Mouse (Mus musculus) large intestine, adult 2 months (tissue): ENCODE measurements at regions not wholly inside any gene's neighbourhood (a gene's known extent, or its start where the extent isn't known, plus 50 kb on each side); places are given as distances from the start of the nearest gene placed in this dataset.
"Not testable (repeated sequence)": the region's sequence is repeated elsewhere in the genome, so short reads cannot be mapped to it uniquely, and the experiment has no call there.

ENCODE experiments used
- DNase-seq: peaks from one replicate; pipeline ENCODE4 v3.0.0-alpha.2; 2012; ENCODE audit warnings: low read depth, low spot score
- WGBS: fragments of 180-500 bp; shearing (Covaris S2); methylation state at CpG from one replicate; pipeline ENCODE4 v1.1.7; 2018; 5-methylcytosine and 5-hydroxymethylcytosine counted together

- DNase-seq = no peak
- WGBS = 51% methylated on average over 7 of the region's 7 CpGs
Observed at GRCm38 (mm10) chr1:185905666-185906065, 211.4 kb downstream of the Lyplal1 start.

DNA sequence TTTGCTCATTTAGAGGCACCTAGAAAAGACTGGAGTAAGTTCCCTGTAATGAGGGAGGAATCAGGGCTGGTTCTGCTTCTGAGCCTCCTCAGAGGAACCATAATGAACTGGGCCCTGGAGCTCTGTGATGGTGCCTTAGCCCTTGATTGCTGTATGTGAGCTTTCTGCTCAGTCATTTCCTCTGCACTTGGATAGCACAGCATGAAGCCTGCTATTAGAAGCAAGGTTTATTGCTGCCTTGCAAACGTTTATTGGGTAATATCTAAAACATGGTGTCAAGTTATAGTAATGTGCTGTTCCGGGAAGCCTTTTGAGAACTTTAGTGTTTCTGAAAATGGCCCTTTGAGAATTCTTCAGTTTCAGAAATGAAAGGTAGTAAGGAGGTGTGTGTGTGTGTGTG lies 201.5 kb downstream of the Lyplal1 start:
- no peak for DNase-seq
- 29% methylated on average over 2 of the region's 2 CpGs for WGBS

DNA sequence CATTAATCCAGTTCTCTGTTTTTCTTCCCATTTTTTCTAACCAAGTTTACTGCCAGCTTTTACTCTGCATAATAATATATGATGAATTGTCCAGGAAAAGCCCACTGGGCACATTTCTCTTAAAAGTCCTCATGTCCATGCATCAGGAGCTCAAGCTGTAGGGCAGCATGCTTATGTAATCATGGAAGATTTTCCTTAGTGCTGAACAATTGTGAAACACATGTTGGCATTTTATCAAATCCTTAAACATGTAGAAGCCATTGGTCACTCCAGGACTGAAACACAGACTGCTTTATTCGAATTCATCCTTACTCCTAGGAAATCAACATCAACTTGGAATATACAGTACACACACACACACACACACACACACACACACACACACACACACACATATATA lies 198.4 kb downstream of the Lyplal1 start:
- WGBS = 58% methylated on average over 1 of the region's 1 CpGs
- DNase-seq = no peak

GRCm38 (mm10) chr1:185923723-185924122 lies 193.4 kb downstream of the Lyplal1 start:
- 42% methylated on average over 2 of the region's 2 CpGs for WGBS
- DNase-seq = no peak

DNA sequence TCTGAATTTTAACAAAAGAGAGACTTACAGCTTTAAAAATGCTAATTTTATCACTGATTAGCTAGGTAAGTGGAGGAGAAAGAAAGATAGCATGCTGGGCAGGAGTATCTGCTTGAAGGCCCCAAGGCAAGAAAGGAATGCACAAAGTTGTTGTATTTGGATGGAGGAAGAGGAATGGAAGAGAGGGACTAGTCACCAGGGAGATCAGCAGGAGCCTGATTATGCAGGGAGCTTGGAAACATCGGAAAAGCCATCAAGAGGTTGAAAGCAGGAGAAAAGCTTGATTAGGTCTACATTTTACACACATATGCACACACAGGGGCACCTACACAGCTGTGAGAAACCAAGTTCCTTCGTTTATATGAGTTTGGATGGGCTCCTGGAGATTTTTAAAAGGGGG lies 188.1 kb downstream of the Lyplal1 start:
- WGBS = 37% methylated on average over 2 of the region's 2 CpGs
- DNase-seq = no peak

GRCm38 (mm10) chr1:185929761-185930160 lies 187.3 kb downstream of the Lyplal1 start:
- DNase-seq = no peak
- WGBS = 82% methylated on average over 5 of the region's 5 CpGs

GRCm38 (mm10) chr1:185933623-185934022 lies 183.5 kb downstream of the Lyplal1 start:
- 84% methylated on average over 3 of the region's 3 CpGs for WGBS
- DNase-seq = no peak

GRCm38 (mm10) chr1:185937026-185937425 lies 180.1 kb downstream of the Lyplal1 start:
- DNase-seq = no peak

DNA sequence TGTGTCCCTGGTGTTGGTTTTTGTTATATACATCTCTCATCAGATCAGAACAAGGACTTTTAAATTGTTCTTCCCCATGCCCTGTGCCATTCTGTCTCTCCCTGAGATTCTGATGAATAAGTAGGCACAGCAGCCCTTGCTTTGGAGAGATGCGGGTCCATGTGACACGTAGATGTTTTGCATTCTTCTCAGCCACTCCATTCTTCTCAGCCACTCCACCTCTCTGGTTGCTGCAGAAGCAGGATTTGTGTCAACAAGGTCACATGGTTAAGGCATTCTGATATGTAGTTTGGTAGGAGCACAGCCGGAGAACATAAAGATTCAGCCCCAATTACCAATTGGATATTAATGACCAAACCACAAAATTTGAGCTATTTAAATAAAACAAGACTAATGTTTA lies 177.2 kb downstream of the Lyplal1 start:
- 83% methylated on average over 3 of the region's 3 CpGs for WGBS
- DNase-seq = no peak

DNA sequence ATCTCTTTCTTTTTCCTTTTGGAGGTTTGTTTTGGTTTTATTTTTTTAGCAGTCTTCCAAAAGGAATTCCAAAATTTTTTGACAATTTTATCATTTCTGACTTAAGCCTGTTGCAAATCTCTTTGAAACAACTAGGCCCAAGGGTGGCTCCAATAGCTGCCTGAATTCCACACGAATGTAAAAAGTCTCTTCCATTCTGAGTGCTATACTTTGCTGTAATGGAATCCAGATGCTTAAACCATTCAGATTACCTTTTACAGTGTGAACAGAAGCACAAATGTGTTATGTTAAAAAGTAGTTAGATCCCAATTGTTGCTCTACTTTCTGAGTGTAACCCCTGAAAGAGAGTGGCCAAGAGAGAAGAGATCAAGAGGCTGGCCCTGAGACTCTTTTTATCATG lies 176.6 kb downstream of the Lyplal1 start:
- no peak for DNase-seq
- 71% methylated on average over 1 of the region's 1 CpGs for WGBS

DNA sequence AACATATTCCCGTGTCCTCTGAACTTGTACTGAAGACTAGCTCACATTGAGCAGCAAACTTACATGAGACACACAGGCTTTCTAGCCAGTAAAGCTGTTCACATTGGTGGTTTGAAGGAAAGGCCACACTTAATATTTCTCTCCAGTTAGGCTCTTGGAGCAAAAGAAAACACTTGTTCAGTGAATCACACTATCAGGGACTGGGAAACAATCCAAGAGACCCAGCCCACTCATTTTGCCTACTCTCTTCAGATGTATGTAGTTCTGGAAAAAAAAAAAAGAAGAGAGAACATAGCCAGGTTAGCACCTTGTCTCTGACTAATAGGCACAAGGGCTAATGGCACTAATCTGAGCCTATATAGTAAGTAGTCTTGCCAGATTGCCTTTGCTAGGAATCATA lies 165.9 kb downstream of the Lyplal1 start:
- DNase-seq = no peak
- 78% methylated on average over 1 of the region's 1 CpGs for WGBS

- DNase-seq = not testable (repeated sequence)
- WGBS = 81% methylated on average over 1 of the region's 1 CpGs
Observed at GRCm38 (mm10) chr1:185955821-185956220, 161.3 kb downstream of the Lyplal1 start.

GRCm38 (mm10) chr1:185957557-185957956 lies 159.6 kb downstream of the Lyplal1 start:
- DNase-seq = no peak

DNA sequence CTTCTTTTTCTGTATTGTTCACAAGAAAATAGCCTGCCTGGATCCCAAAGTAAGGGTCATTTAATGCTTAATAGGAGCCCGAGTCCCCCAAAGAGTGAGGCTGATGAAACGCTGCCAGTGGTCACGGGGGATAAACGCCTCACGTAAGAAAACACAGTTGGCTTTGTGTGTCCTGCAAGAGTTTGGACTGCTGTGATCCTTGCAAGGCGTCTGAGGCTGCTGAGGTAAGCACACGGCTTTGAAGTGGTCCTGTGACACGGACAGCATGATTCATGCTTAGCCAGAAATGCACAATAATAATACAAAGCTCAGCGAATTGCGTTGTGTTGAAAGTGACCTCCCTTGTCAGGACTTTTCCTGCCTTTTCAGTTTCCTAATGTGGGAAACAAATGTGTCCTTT lies 158.8 kb downstream of the Lyplal1 start:
- DNase-seq = no peak
- 78% methylated on average over 10 of the region's 10 CpGs for WGBS

More at GRCm38 (mm10) chr1:185957557-185957956, 159.6 kb downstream of the Lyplal1 start:
- 73% methylated on average over 3 of the region's 3 CpGs for WGBS

- no peak for DNase-seq
- 75% methylated on average over 3 of the region's 3 CpGs for WGBS
Observed at GRCm38 (mm10) chr1:185962606-185963005, 154.5 kb downstream of the Lyplal1 start.

DNA sequence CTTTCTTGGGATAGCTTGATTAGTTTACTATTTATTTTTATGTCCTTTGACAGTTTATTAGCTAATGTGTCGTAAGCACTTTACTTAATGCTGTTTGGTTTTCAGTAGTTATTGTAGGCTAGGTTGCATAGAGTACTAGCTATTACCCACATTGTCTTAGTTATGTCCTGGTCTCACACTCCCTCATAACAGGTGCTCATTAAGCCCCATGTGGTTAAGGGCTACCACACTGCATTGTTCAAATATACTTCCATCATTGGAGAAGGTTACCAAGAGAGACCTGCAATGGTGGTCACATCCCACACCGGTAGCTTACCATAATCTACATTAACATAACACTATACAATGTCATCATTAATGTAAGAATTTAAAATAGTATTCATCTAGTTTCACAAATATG lies 153.3 kb downstream of the Lyplal1 start:
- WGBS = 93% methylated on average over 2 of the region's 2 CpGs
- DNase-seq = no peak

GRCm38 (mm10) chr1:185964426-185964825 lies 152.7 kb downstream of the Lyplal1 start:
- 17% methylated on average over 6 of the region's 6 CpGs for WGBS

DNA sequence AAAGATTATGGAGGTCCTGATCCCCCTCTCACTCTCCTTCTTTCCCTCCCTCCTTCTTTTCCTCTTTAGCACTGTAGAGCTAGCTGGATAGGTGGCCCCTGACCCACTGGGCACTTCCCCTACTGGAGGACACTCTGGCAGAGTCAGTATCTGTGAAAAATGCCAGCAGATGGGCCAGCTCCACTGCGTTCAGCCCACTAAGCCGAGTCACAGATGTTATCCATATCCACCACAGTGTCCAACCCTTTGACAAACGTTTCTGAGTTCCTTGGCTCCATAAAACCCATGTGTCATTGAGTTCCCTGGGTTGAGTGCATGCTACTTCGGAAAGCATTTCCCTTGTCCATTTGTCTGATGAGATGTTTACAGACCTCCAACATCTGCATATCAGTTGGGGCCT lies 149.9 kb downstream of the Lyplal1 start:
- DNase-seq = no peak
- 56% methylated on average over 4 of the region's 4 CpGs for WGBS

More at GRCm38 (mm10) chr1:185964426-185964825, 152.7 kb downstream of the Lyplal1 start:
- no peak for DNase-seq

DNA sequence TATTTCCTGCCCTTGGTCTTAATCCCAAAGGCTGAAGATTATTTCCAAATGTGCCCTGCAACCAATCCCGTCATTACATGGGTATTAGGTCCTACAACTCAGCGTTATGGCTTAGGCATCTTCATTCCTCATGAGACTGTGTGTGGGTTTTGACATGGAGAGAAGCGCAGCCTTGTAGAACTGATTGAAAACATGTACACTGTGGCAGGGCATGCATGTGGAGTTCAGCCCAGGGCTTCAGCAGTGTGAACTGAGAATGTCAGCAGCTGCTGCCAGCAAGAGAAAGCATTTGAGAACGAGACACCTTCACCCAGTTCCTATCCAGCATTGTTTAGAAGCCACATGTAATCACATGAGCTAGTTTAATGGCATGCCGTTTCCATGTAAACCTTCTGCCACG lies 149.3 kb downstream of the Lyplal1 start:
- WGBS = 75% methylated on average over 6 of the region's 6 CpGs
- no peak for DNase-seq

DNA sequence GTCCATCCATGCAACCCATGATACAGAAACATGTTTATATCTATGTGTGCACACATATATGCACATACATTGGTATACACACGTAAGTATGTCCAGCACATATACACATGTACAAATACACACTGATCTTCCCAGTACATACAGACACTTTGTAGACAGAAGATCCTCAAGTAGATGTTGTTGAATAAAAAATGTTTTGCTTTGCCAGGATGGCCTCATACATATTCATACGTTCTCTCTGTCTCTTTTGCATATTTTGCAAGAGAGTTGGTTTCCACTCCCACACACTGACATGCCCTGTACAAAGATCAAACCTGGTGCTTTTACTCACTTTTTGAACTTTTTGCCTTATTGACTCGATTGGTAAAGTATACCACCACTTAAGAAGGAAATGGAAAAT lies 148.5 kb downstream of the Lyplal1 start:
- 71% methylated on average over 3 of the region's 3 CpGs for WGBS

GRCm38 (mm10) chr1:185969231-185969630 lies 147.9 kb downstream of the Lyplal1 start:
- no peak for DNase-seq
- WGBS = 26% methylated on average over 2 of the region's 2 CpGs

More for the DNA sequence above, 148.5 kb downstream of the Lyplal1 start:
- no peak for DNase-seq

GRCm38 (mm10) chr1:185977075-185977474 lies 140.0 kb downstream of the Lyplal1 start:
- WGBS = 80% methylated on average over 2 of the region's 2 CpGs
- no peak for DNase-seq
